Mouse (Mus musculus): ENCODE results near the gene N6amt1.

DNA sequence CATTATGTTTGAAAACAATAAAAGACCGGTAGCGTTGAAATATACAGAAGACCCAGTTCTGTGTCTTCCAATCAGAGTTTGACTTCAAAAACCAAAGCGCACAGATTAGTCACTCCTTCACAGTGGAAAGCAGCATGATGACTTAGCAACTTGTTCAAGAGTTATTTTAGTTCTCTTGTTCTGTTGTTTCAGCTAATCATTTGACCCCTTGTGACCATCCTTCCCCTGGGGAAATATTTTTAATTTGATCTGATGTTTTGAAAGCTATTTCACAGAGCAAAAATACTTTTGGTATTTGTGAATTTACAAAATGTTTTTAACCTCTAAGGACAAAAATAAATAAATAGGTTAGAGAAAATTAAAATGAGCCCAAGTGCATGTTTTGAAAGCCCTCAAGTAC lies 19.2 kb upstream of the N6amt1 start:
- TF ChIP-seq CTCF (IDR thresholded peaks at IDR 0.05; ENCODE audit: extremely low read depth, insufficient read depth, low read length) (no peak), POLR2A (IDR thresholded peaks at IDR 0.05; ENCODE audit: extremely low read depth, insufficient read depth, low read length) (no peak)
